Comparison of ENCODE assay signal across 19 mouse cellular contexts in genomic region chr3:144602819-144603218, GRCm38 (mm10). TPM values are rescaled to one million over a fixed set of nuclear protein-coding genes. Genes with fewer than 3 reads are reported as not detected.
A peak's percentile ranks its signal among the peaks of the same experiment; 100 is the strongest.
DNase-seq lines count a peak whose midpoint lies in the region; ATAC-seq and TF ChIP-seq lines count a peak whose summit lies in the region.
"Had no signal": no experiment of that assay in that cellular context is flagged by ENCODE, and none has a peak within 500 bp of the region (broad histone marks: within the 10 kb centered on the region; RNA-seq: fewer than 3 reads in every experiment).

No protein-coding gene starts in this region.

- TF ChIP-seq EP300 in heart, postnatal 0 days (IDR thresholded peaks at IDR 0.05; ENCODE audit: low read depth) = no peak
- no peak for TF ChIP-seq EP300 in CH12.LX (IDR thresholded peaks at IDR 0.05; ENCODE audit: low read length)

- ATAC-seq in heart, postnatal 0 days (ENCODE audit: insufficient read depth, low read depth) = no peak
- ATAC-seq: forebrain, embryonic 16.5 days; hindbrain, postnatal 0 days had no signal

- in situ Hi-C loops in CH12.LX (cut with MboI; ENCODE audit: low pct_ligation_motif_present, low pct_unique_long_range_greater_than_20kb, low sequenced_read_pairs) = no loop called here

- H3K27me3 ChIP-seq in heart, postnatal 0 days (ENCODE audit: control insufficient read depth, insufficient read depth, low read length) = no peaks in the 10 kb centered on the region
- H3K27me3 ChIP-seq in CH12.LX (replicated peaks) = no peaks in the 10 kb centered on the region
- H3K27me3 ChIP-seq: embryonic facial prominence, embryonic 12.5 days; forebrain, embryonic 12.5 days; hindbrain, embryonic 13.5 days had no signal

- no peak overlapping the region for H3K4me2 ChIP-seq in heart, postnatal 0 days (ENCODE audit: low read depth, low read length)
- no peak overlapping the region for H3K4me2 ChIP-seq in CH12.LX (ENCODE audit: insufficient read depth, low read depth, poor library complexity, severe bottlenecking)
- H3K4me2 ChIP-seq: embryonic facial prominence, embryonic 12.5 days; forebrain, embryonic 12.5 days; hindbrain, embryonic 13.5 days had no signal

- WGBS in heart, postnatal 0 days = 70% methylated on average over 7 of the region's 7 CpGs

- no peaks in the 10 kb centered on the region for H3K79me2 ChIP-seq in CH12.LX (replicated peaks; ENCODE audit: control insufficient read depth, extremely low read depth, insufficient read depth, poor library complexity, severe bottlenecking)

- dilution Hi-C loops in CH12.LX (cut with MboI; ENCODE audit: extremely low pct_ligation_motif_present, extremely low pct_unique_long_range_greater_than_20kb, low sequenced_read_pairs) = no loop called here

- peaks cover 23% of the 10 kb centered on the region for H3K36me3 ChIP-seq in heart, postnatal 0 days (replicated peaks; ENCODE audit: control insufficient read depth, insufficient read depth, low read length)
- H3K36me3 ChIP-seq in CH12.LX (replicated peaks in 1 of 2; ENCODE audit: control insufficient read depth in 1 of 2, insufficient read depth in 1 of 2, low read length in 1 of 2) = peaks cover 18 to 37% of the 10 kb centered on the region in 2 experiments

- H3K27ac ChIP-seq in heart, postnatal 0 days (ENCODE audit: low read depth) = peak overlapping the region; percentile 23; the same call in 1 of the 2 replicates
- no peak overlapping the region for H3K27ac ChIP-seq in CH12.LX (ENCODE audit: insufficient read depth, low read depth)
- H3K27ac ChIP-seq in embryonic fibroblast, embryonic 13.5 days (ENCODE audit: insufficient read depth, low read length) = peak overlapping the region; percentile 97
- H3K27ac ChIP-seq: embryonic facial prominence, embryonic 12.5 days; forebrain, embryonic 12.5 days; hindbrain, embryonic 13.5 days; hindbrain, postnatal 0 days had no signal

- no peak for TF ChIP-seq RAD21 in CH12.LX (IDR thresholded peaks at IDR 0.05; ENCODE audit: low read depth, low read length)

- no peak overlapping the region for H3K4me3 ChIP-seq in heart, postnatal 0 days (ENCODE audit: low read depth, low read length)
- no peak overlapping the region for H3K4me3 ChIP-seq in CH12.LX (replicated peaks in 1 of 3; ENCODE audit: low read depth in 2 of 3, low read length in 2 of 3, poor library complexity in 1 of 3)
- no peak overlapping the region for H3K4me3 ChIP-seq in embryonic fibroblast, embryonic 13.5 days (ENCODE audit: insufficient read depth, low read length)
- H3K4me3 ChIP-seq: embryonic facial prominence, embryonic 12.5 days; forebrain, embryonic 12.5 days; hindbrain, embryonic 13.5 days had no signal

- no peak for TF ChIP-seq CTCF in heart, postnatal 0 days (IDR thresholded peaks at IDR 0.05; ENCODE audit: low read depth)
- TF ChIP-seq CTCF in CH12.LX (conservative IDR thresholded peaks at IDR 0.05 in 1 of 2, IDR thresholded peaks at IDR 0.05 in 1 of 2; ENCODE audit: low read depth in 2 of 2, low read length in 2 of 2) = no peak
- TF ChIP-seq CTCF in embryonic fibroblast, embryonic 13.5 days (IDR thresholded peaks at IDR 0.05; ENCODE audit: borderline replicate concordance, insufficient read depth, low read length) = no peak

- no peaks in the 10 kb centered on the region for H3K9me3 ChIP-seq in heart, postnatal 0 days (replicated peaks; ENCODE audit: control insufficient read depth, low read length)
- H3K9me3 ChIP-seq in CH12.LX (replicated peaks; ENCODE audit: low read length) = no peaks in the 10 kb centered on the region
- H3K9me3 ChIP-seq: embryonic facial prominence, embryonic 12.5 days; forebrain, embryonic 12.5 days; hindbrain, embryonic 13.5 days had no signal

- TF ChIP-seq POLR2A in CH12.LX (IDR thresholded peaks at IDR 0.05; ENCODE audit: low read depth, low read length) = no peak
- TF ChIP-seq POLR2A in embryonic fibroblast, embryonic 13.5 days (IDR thresholded peaks at IDR 0.05; ENCODE audit: low read depth, low read length) = no peak

- H3K4me1 ChIP-seq in heart, postnatal 0 days (ENCODE audit: control insufficient read depth, insufficient read depth) = peaks cover 18% of the 10 kb centered on the region; the same call in 1 of the 2 replicates
- H3K4me1 ChIP-seq in CH12.LX (ENCODE audit: control insufficient read depth in 1 of 2, insufficient read depth in 2 of 2) = peaks cover 17 to 41% of the 10 kb centered on the region in 2 experiments
- H3K4me1 ChIP-seq in embryonic fibroblast, embryonic 13.5 days (ENCODE audit: control insufficient read depth, insufficient read depth, low read length) = peaks cover 19% of the 10 kb centered on the region
- H3K4me1 ChIP-seq: embryonic facial prominence, embryonic 12.5 days; hindbrain, embryonic 13.5 days had no signal

- no peak for DNase-seq in heart, postnatal 0 days (ENCODE audit: low spot score)
- DNase-seq in heart, postnatal 4 days = no peak
- DNase-seq in 416B (ENCODE audit: low read depth) (peak; percentile 67), CH12.LX (ENCODE audit: extremely low read depth) (no peak)
- DNase-seq in thymus, postnatal 25 days = no peak
- DNase-seq in layer of hippocampus, postnatal 14 days (ENCODE audit: low spot score in 2 of 2) = no peak
- DNase-seq in kidney, adult 18-20 months = no peak
- DNase-seq: adrenal gland, adult 8-10 months; adrenal gland, postnatal 36 days; cerebellum, adult 11 months; cerebellum, adult 8-10 months; cerebellum, postnatal 14 days; gastrocnemius, postnatal 10 days had no signal

- no peak overlapping the region for H3K9ac ChIP-seq in heart, postnatal 0 days (replicated peaks; ENCODE audit: low read depth, low read length)
- H3K9ac ChIP-seq in CH12.LX (ENCODE audit: insufficient read depth, low read depth) = no peak overlapping the region
- H3K9ac ChIP-seq: embryonic facial prominence, embryonic 12.5 days; forebrain, embryonic 12.5 days; hindbrain, embryonic 13.5 days had no signal

TF ChIP-seq in CH12.LX, 34 proteins besides CTCF, POLR2A, EP300 and RAD21:
- TF ChIP-seq E2F4 (IDR thresholded peaks at IDR 0.05; ENCODE audit: insufficient replicate concordance, low read depth, low read length) (no peak), KAT2A (IDR thresholded peaks at IDR 0.05; ENCODE audit: insufficient replicate concordance, low read length) (no peak), IRF4 (IDR thresholded peaks at IDR 0.05; ENCODE audit: low read depth, low read length) (no peak), BHLHE40 (IDR thresholded peaks at IDR 0.05; ENCODE audit: low read depth, low read length) (0 out of 2 replicates have a peak, but pooled peaks have one; percentile 2), POLR2AphosphoS2 (IDR thresholded peaks at IDR 0.05; ENCODE audit: low read depth, low read length) (0 out of 2 replicates have a peak, but pooled peaks have one; percentile 40), JUND (conservative IDR thresholded peaks at IDR 0.05; ENCODE audit: low read depth, low read length) (no peak)

RNA-seq across cellular contexts. Expression of gene Selenof, which starts 32.7 kb away (rescaled TPM):
- 245 and 260 TPM in 2 replicates for total RNA-seq in heart, postnatal 0 days (2014; rRNA removed; ENCODE audit: low replicate concordance)
- polyA plus RNA-seq in heart, postnatal 0 days (2015; fragmentation: Nextera tagmentation; extraction: Ambion mirVana) = 416 and 439 TPM in 2 replicates
- 100 to 1,000 TPM; 224 to 252 TPM for total RNA-seq in heart, postnatal 4 days (2021)
- 528 and 548 TPM in 2 replicates for total RNA-seq in CH12.LX (2012; rRNA removed)
- total RNA-seq in CH12.LX (2014; rRNA removed) = 1,358 and 1,567 TPM in 2 replicates
- polyA plus RNA-seq in CH12.LX (2012; ENCODE audit: insufficient read length, low read depth) = 671 and 678 TPM in 2 replicates
- 653 and 674 TPM in 2 replicates for polyA plus RNA-seq in embryonic fibroblast, embryonic 13.5 days (2011; ENCODE audit: insufficient read length, low read depth, missing spikeins)
- 100 to 1,000 TPM; 296 to 301 TPM for total RNA-seq in layer of hippocampus, postnatal 14 days (2021)

RNA-seq across cellular contexts. Expression of gene Hs2st1, which starts 32.8 kb away (rescaled TPM):
- 9.0 and 16.1 TPM in 2 replicates for total RNA-seq in heart, postnatal 0 days (2014; rRNA removed; ENCODE audit: low replicate concordance)
- polyA plus RNA-seq in heart, postnatal 0 days (2015; fragmentation: Nextera tagmentation; extraction: Ambion mirVana) = 3.3 and 3.5 TPM in 2 replicates
- total RNA-seq in heart, postnatal 4 days (2021) = 10 to 100 TPM; 20.8 to 23.2 TPM
- total RNA-seq in CH12.LX (2012; rRNA removed) (17.6 and 20.4 TPM in 2 replicates), CH12.LX (2014; rRNA removed) (29.7 and 30.9 TPM in 2 replicates)
- polyA plus RNA-seq in CH12.LX (2012; ENCODE audit: insufficient read length, low read depth) = 36.4 and 38.5 TPM in 2 replicates
- 75.7 and 83.7 TPM in 2 replicates for polyA plus RNA-seq in embryonic fibroblast, embryonic 13.5 days (2011; ENCODE audit: insufficient read length, low read depth, missing spikeins)
- 10 to 100 TPM; 45.1 to 45.9 TPM for total RNA-seq in layer of hippocampus, postnatal 14 days (2021)
